Mouse (Mus musculus) cerebellum, adult (tissue): ENCODE results near the gene Pdia5.

Experiments
- ATAC-seq: cut with Nextera tagmentation; 2 replicates; pipeline ENCODE4 v1.9.2; 2017; ENCODE audit warnings: mild to moderate bottlenecking, moderate library complexity, mixed read lengths; ENCODE audit not compliant: insufficient number of reproducible peaks, low FRiP score, low TSS enrichment

The Pdia5 gene

GRCm38 (mm10) chr16:35485711-35486110 lies 5.0 kb downstream of the Pdia5 start:
- ATAC-seq = no peak

GRCm38 (mm10) chr16:35484526-35485233 lies 6.0 kb downstream of the Pdia5 start:
- no peak for ATAC-seq

GRCm38 (mm10) chr16:35484105-35484504 lies 6.6 kb downstream of the Pdia5 start:
- ATAC-seq = no peak

GRCm38 (mm10) chr16:35479301-35479700 lies 11.4 kb downstream of the Pdia5 start:
- ATAC-seq = no peak

- no peak for ATAC-seq
These were observed 13.4 kb downstream of the Pdia5 start for GRCm38 (mm10) chr16:35477273-35477672.

GRCm38 (mm10) chr16:35472569-35473275 lies 18.0 kb downstream of the Pdia5 start:
- ATAC-seq = no peak

GRCm38 (mm10) chr16:35471841-35472568 lies 18.7 kb downstream of the Pdia5 start:
- ATAC-seq = no peak

- no peak for ATAC-seq
These were observed 19.7 kb downstream of the Pdia5 start for GRCm38 (mm10) chr16:35470983-35471382.

GRCm38 (mm10) chr16:35470096-35470495 lies 20.6 kb downstream of the Pdia5 start:
- no peak for ATAC-seq

- no peak for ATAC-seq
These were observed 21.7 kb downstream of the Pdia5 start for GRCm38 (mm10) chr16:35469016-35469415.

- ATAC-seq = no peak
These were observed 23.6 kb downstream of the Pdia5 start for GRCm38 (mm10) chr16:35467044-35467443.

GRCm38 (mm10) chr16:35465808-35466351 lies 24.8 kb downstream of the Pdia5 start:
- ATAC-seq = peak; percentile 38; the same call in 1 of the 2 replicates

- ATAC-seq = no peak
These were observed 25.9 kb downstream of the Pdia5 start for GRCm38 (mm10) chr16:35464686-35465308.

- ATAC-seq = no peak
These were observed 27.0 kb downstream of the Pdia5 start for GRCm38 (mm10) chr16:35463708-35464107.

- ATAC-seq = no peak
These were observed 27.7 kb downstream of the Pdia5 start for GRCm38 (mm10) chr16:35462955-35463354.

- no peak for ATAC-seq
These were observed 31.1 kb downstream of the Pdia5 start for GRCm38 (mm10) chr16:35459584-35459983.

GRCm38 (mm10) chr16:35458297-35458696 lies 32.4 kb downstream of the Pdia5 start:
- ATAC-seq = no peak

GRCm38 (mm10) chr16:35457488-35457887 lies 33.2 kb downstream of the Pdia5 start:
- ATAC-seq = peak; percentile 15; the same call in 1 of the 2 replicates

- ATAC-seq = peak; percentile 69
These were observed 33.7 kb downstream of the Pdia5 start for GRCm38 (mm10) chr16:35457011-35457419.

- no peak for ATAC-seq
These were observed 34.4 kb downstream of the Pdia5 start for GRCm38 (mm10) chr16:35456305-35456704.
